Mouse (Mus musculus) forebrain, embryonic 11.5 days (tissue): ENCODE measurements around the gene Gnai2. TPM values are rescaled to one million over a fixed set of nuclear protein-coding genes. Genes with fewer than 3 reads are reported as not detected.

Source experiments
- ATAC-seq: fragments of 200-750 bp; cut with Nextera tagmentation; replicated peaks from 2 replicates; pipeline ENCODE4 v1.8.0; 2017; ENCODE audit warnings: moderate TSS enrichment; ENCODE audit not compliant: low FRiP score
- DNase-seq: peaks from one replicate; pipeline ENCODE4 v3.0.0-alpha.2; 2017; ENCODE audit warnings: low spot score
- H3K27ac ChIP-seq: fragments of 300-500 bp; sonication (generic); 2 replicates; pipeline ENCODE4 v1.5.1; 2014; ENCODE audit warnings: low read depth, low read length
- H3K27me3 ChIP-seq: fragments of 300-500 bp; sonication (generic); 2 replicates; pipeline ENCODE4 v1.6.1; 2014; ENCODE audit warnings: mild to moderate bottlenecking, low read length, mixed read lengths; ENCODE audit not compliant: control insufficient read depth, insufficient read depth
- H3K36me3 ChIP-seq: fragments of 300-500 bp; sonication (generic); 2 replicates; pipeline ENCODE4 v1.6.1; 2014; ENCODE audit warnings: mild to moderate bottlenecking, low read length, moderate library complexity, mixed read lengths; ENCODE audit not compliant: control insufficient read depth, insufficient read depth
- H3K4me1 ChIP-seq: fragments of 300-500 bp; sonication (generic); replicated peaks from 2 replicates; pipeline ENCODE4 v1.6.1; 2014; ENCODE audit warnings: low read length, mixed read lengths; ENCODE audit not compliant: control insufficient read depth, insufficient read depth
- H3K4me2 ChIP-seq: fragments of 300-500 bp; sonication (generic); 2 replicates; pipeline ENCODE4 v1.6.1; 2014; ENCODE audit warnings: low read depth, mild to moderate bottlenecking, low read length, moderate library complexity, mixed read lengths; ENCODE audit not compliant: severe bottlenecking
- H3K4me3 ChIP-seq: fragments of 300-500 bp; sonication (generic); 2 replicates; pipeline ENCODE4 v1.5.1; 2014; ENCODE audit warnings: low read depth, low read length
- H3K9ac ChIP-seq: fragments of 300-500 bp; sonication (generic); 2 replicates; pipeline ENCODE4 v1.6.1; 2014; ENCODE audit warnings: low read length
- H3K9me3 ChIP-seq: fragments of 300-500 bp; sonication (generic); 2 replicates; pipeline ENCODE4 v1.6.1; 2016; ENCODE audit warnings: low read length, mixed read lengths; ENCODE audit not compliant: control insufficient read depth
- WGBS: fragments of 180-500 bp; shearing (Covaris S2); extraction: QIAGEN DNeasy Blood & Tissue Kit; methylation state at CpG from one replicate; pipeline ENCODE4 v1.1.7; 2014; 5-methylcytosine and 5-hydroxymethylcytosine counted together
- polyA plus RNA-seq: library from polyadenylated mRNA; unstranded; fragments of >200 nt; fragmentation: Nextera tagmentation; extraction: Ambion mirVana; gene quantifications from 2 replicates; pipeline ENCODE4 v1.2.1, GENCODE M21; 2014

Gene Gnai2
- polyA plus RNA-seq, 1 experiment from 2014 or later, result 527 TPM

DNA sequence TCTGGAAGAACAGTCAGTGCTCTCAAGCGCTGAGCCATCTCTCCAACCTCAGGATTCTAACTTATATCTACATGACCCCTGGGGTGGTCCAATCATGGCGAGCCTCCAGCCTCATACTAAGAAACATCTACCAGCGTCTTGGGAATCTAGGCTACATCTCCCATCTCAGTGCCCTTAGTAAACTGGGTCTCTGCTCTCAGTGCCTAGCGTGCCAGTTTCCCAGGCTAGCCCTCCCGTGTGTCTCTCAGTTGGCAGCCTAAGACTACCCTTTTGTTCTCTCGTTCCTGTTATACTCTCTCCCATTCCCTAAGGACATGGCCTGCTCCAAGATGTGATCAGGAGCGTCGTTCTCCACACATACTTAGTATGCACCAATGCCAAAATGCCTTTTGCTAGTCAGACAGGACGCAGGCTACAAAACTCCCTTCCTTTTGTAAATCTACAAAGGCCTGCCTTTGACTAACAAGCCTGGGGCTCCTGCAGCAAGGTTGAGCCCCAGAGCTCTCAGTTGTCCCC lies 3.8 kb downstream of the Gnai2 start:
- no peak for ATAC-seq
- DNase-seq, result no peak
- Histone ChIP-seq H3K36me3 (no peaks in the 10 kb centered on the region; the same call in 1 of the 2 replicates), H3K4me2 (peak overlapping the region; percentile 100), H3K4me3 (peak overlapping the region; percentile 89), H3K27me3 (no peaks in the 10 kb centered on the region), H3K9me3 (no peaks in the 10 kb centered on the region), H3K9ac (peak overlapping the region; percentile 97; the same call in 1 of the 2 replicates), H3K4me1 (peaks cover 68% of the 10 kb centered on the region), H3K27ac (peak overlapping the region; percentile 100)
- 29% methylated on average over 9 of the region's 9 CpGs for WGBS

DNA sequence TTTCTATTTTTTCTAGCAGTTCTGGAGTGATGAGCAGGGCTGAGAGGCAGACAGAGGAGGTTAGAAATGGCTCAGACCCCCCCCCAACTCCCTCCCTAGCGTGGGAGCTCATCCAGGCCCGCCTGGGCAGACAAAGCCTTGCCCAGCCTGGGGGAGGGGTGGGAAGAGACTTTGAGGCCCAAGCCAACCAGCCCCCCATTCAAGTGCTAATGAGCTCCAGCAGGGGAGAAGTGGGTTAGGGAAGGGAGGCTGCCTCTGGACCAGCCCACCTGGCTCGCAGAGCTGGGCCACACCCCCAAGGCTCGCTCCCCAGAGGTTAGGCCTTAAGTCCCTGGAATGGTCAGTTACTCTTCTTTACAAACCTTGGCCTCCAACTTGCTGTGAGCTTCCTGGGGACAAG lies 4.6 kb downstream of the Gnai2 start:
- H3K4me2 ChIP-seq, result peak overlapping the region; percentile 55
- peaks cover 72% of the 10 kb centered on the region for H3K4me1 ChIP-seq
- no peaks in the 10 kb centered on the region for H3K9me3 ChIP-seq
- 4% methylated on average over 4 of the region's 4 CpGs for WGBS
- no peaks in the 10 kb centered on the region; the same call in 1 of the 2 replicates for H3K36me3 ChIP-seq
- peak overlapping the region; percentile 100 for H3K27ac ChIP-seq
- peak overlapping the region; percentile 73 for H3K9ac ChIP-seq
- no peaks in the 10 kb centered on the region for H3K27me3 ChIP-seq
- peak; percentile 57 for ATAC-seq
- peak; percentile 91 for DNase-seq
- H3K4me3 ChIP-seq, result peak overlapping the region; percentile 27; the same call in 1 of the 2 replicates

DNA sequence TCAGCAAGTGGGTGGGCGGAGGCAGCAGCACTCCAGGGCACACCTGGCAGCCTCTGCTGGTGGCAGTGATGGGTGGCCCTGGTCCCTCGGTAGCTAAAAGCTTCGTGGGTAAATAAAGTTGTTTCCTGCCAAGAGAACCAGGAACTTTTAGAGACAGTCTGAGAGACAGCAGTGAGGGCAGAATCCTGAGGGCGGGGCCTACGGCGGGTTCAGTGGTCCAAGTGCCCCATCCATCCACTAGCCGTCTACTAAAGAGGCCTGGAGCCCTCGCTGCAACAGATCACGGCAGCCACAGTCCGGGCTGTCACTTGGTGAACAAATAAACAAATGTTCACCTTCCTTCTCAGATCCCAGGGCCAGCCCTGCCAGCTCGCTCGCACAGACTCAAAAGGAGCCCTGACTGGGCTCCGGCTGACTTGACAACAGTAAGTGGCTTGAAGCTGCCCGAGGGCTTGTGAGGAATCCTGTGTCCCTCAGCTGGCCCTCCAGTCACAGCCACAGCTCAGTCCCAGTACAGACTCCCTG lies 5.2 kb downstream of the Gnai2 start:
- Histone ChIP-seq H3K4me1 (peaks cover 73% of the 10 kb centered on the region), H3K36me3 (no peaks in the 10 kb centered on the region; the same call in 1 of the 2 replicates), H3K9me3 (no peaks in the 10 kb centered on the region), H3K27ac (peak overlapping the region; percentile 100), H3K9ac (peak overlapping the region; percentile 73), H3K4me3 (peak overlapping the region; percentile 27), H3K4me2 (peak overlapping the region; percentile 55), H3K27me3 (no peaks in the 10 kb centered on the region)
- DNase-seq, result peak; percentile 76
- no peak for ATAC-seq
- WGBS, result 4% methylated on average over 14 of the region's 14 CpGs

DNA sequence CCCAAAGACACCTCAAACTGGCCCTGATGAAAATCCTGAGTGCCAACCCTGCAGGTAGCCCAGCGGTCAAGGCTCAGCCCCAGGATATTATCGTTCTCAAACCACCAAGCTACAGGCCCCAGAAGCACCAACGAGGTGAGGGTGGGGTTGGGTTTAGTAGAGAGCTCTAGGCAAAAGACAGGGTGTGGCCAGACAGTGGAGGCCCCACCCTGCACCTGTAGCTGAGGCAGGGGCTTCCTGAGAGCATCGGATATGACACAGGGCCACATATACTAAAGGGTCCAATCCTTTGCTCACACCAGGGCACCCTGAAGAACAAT lies 5.8 kb downstream of the Gnai2 start:
- Histone ChIP-seq H3K4me2 (peak overlapping the region; percentile 55), H3K9me3 (no peaks in the 10 kb centered on the region), H3K27ac (peak overlapping the region; percentile 100), H3K4me1 (peaks cover 79% of the 10 kb centered on the region), H3K4me3 (0 out of 2 replicates have a peak overlapping the region, but pooled peaks have one; percentile 27), H3K9ac (peak overlapping the region; percentile 73), H3K27me3 (no peaks in the 10 kb centered on the region), H3K36me3 (no peaks in the 10 kb centered on the region; the same call in 1 of the 2 replicates)
- ATAC-seq (no peak), DNase-seq (no peak)
- 16% methylated on average over 4 of the region's 4 CpGs for WGBS

DNA sequence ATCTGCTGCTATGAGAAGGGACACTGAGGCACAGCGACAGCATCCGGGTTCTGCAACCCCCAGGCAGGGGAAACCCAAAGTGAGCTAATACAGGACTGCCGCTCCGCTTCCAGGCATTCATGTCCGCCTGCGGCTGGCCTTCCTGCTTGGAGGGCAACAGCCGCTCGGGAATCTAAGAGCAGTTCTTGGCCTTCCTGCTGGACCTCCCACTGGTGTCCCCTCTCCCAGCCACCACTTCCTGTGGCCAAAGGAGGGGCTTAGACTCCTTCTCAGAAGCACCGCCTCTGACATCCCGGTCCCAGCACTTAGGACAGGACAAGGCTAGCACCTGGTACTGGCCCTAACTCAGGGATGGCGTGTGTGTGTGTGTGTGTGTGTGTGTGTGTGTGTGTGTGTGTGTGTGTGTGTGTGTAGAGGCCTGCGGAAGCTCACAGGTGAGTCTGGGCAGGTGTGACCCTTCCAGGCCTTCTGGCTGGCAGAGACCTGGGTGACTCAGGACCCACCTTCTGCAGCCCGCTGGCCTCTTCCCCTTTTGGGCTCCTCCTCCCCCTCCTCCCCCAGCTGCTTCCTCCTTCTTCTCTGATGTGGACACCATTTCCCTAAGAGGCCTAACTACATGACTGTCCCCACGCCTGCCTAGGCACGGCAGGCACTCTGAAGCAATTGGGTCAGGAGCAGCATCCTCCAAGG lies 6.3 kb downstream of the Gnai2 start:
- Histone ChIP-seq H3K4me3 (no peak overlapping the region), H3K4me1 (peaks cover 79% of the 10 kb centered on the region), H3K27ac (peak overlapping the region; percentile 100), H3K9ac (peak overlapping the region; percentile 73), H3K9me3 (no peaks in the 10 kb centered on the region), H3K4me2 (peak overlapping the region; percentile 55), H3K36me3 (no peaks in the 10 kb centered on the region; the same call in 1 of the 2 replicates), H3K27me3 (no peaks in the 10 kb centered on the region)
- ATAC-seq, result no peak
- no peak for DNase-seq
- 34% methylated on average over 14 of the region's 15 CpGs for WGBS

DNA sequence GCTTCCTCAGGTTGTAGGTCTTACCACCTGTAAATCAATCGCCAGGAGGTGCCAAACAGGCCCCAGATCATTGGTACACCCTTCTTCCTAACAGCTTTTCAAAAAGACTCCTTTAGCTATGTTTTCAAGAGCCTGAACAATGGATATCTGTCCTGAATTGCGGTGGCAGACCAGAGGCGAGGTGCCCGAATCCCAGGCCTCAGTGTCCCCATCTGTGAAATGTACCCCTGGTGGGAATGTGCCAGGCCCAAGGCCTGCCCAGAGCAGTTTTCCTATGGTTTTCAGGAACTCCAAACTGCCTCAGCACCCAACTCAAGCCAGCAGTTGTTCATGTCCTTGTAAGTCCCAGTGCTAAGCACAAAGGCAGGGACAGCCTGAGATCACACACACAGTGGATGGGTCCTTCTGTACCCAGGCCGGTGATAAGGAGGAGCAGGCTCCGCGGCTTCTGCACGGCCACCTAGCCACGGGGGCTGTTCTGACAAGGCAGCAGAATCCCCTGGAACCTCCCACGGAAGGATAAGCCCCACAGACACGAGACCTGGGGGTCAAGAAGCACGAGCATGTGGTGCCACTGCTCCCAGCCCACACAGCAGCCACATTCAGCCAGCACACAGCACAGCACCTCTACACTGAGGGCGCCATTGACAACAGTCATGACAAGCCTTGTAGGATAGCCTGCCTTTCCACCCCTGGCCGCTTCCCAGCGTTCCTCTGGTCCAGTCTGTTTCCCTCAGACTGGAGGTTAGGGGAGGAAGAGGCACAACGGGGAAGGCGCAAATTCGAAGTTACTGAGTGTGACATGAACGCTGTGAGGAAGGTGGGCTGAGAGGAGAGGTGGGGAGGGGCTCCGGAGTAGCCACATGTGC lies 7.5 kb downstream of the Gnai2 start:
- 16% methylated on average over 20 of the region's 20 CpGs for WGBS
- H3K4me2 ChIP-seq, result peak overlapping the region; percentile 43
- no peaks in the 10 kb centered on the region for H3K9me3 ChIP-seq
- ATAC-seq, result no peak
- H3K9ac ChIP-seq, result peak overlapping the region; percentile 63
- H3K4me3 ChIP-seq, result peak overlapping the region; percentile 16
- H3K36me3 ChIP-seq, result no peaks in the 10 kb centered on the region; the same call in 1 of the 2 replicates
- DNase-seq, result peak; percentile 69
- H3K27me3 ChIP-seq, result no peaks in the 10 kb centered on the region
- peak overlapping the region; percentile 100 for H3K27ac ChIP-seq
- peaks cover 72% of the 10 kb centered on the region for H3K4me1 ChIP-seq

DNA sequence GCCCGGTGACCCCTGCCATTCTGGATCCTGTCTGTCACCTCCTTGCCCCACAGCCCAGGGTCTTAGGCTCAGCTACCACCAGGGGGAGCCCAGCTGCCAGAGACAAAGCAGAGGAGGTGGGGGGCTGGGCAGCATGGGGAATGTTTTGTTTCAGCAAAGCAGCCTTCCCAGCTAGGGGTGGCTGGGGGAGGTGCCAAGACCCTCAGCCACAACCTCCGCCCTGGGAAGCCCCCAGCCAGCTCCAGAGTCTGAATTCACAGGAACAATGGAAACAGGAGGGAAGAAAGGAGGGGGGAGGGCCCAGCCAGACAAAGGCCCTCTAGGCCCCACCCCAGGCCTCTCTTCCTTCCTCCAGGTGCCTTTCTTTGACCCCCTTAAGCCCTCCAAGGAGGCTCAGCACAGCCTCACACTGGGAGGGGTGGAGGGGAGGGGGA lies 8.3 kb downstream of the Gnai2 start:
- peak; percentile 81 for ATAC-seq
- H3K9me3 ChIP-seq, result no peaks in the 10 kb centered on the region
- peak overlapping the region; percentile 63 for H3K9ac ChIP-seq
- 0% methylated on average over 2 of the region's 2 CpGs for WGBS
- H3K27ac ChIP-seq, result peak overlapping the region; percentile 100
- H3K36me3 ChIP-seq, result no peaks in the 10 kb centered on the region; the same call in 1 of the 2 replicates
- DNase-seq, result peak; percentile 98
- H3K4me2 ChIP-seq, result peak overlapping the region; percentile 43
- H3K27me3 ChIP-seq, result no peaks in the 10 kb centered on the region
- peak overlapping the region; percentile 16 for H3K4me3 ChIP-seq
- H3K4me1 ChIP-seq, result peaks cover 65% of the 10 kb centered on the region

DNA sequence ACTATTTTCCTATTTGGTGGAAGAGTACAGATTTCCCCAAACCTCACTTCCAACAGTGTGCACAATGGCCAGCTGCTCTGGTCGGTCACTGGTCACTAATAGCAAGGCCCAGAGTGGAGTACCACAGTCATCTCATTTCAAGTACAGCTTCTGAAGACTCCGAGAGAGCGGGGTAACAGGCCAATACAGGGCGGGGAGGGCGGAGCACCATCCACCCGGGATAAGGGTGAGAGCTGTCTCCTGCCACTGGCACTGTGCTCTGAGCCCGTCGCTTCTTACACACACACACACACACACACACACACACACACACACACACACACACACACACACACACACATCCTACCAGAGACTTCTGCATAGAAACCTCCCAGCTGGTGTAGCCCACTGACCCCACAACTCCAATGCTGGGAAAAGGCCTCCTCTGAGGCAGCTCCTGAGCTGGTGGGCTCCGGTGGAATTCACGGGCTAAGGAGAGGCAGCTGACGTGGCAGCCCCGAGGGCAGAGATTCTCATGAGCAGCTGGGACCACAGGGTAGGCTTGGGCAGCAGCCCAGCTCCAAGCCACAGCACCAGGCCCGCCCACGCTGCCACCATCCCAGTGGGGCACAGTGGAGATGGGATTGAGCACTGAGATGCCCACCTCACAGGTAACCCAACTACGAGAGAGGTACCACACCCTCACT lies 8.9 kb downstream of the Gnai2 start:
- no peaks in the 10 kb centered on the region for H3K9me3 ChIP-seq
- peak overlapping the region; percentile 16; the same call in 1 of the 2 replicates for H3K4me3 ChIP-seq
- no peaks in the 10 kb centered on the region; the same call in 1 of the 2 replicates for H3K36me3 ChIP-seq
- H3K27ac ChIP-seq, result peak overlapping the region; percentile 100
- ATAC-seq (peak; percentile 53), DNase-seq (no peak)
- WGBS, result 26% methylated on average over 15 of the region's 15 CpGs
- peak overlapping the region; percentile 63 for H3K9ac ChIP-seq
- H3K4me1 ChIP-seq, result peaks cover 59% of the 10 kb centered on the region
- H3K4me2 ChIP-seq, result peak overlapping the region; percentile 43
- H3K27me3 ChIP-seq, result no peaks in the 10 kb centered on the region
